ENCODE assay signal across 8 mouse cellular contexts in genomic region chr7:4431548-4431947, GRCm38 (mm10). TPM values are rescaled to one million over a fixed set of nuclear protein-coding genes. Genes with fewer than 3 reads are reported as not detected.
DNase-seq lines count a peak whose midpoint lies in the region; TF ChIP-seq lines count a peak whose summit lies in the region.
"Had no signal": no experiment of that assay in that cellular context is flagged by ENCODE, and none has a peak within 500 bp of the region (broad histone marks: within the 10 kb centered on the region; RNA-seq: fewer than 3 reads in every experiment).

No protein-coding gene starts in this region.

- no peaks in the 10 kb centered on the region for H3K27me3 ChIP-seq in spleen, adult 2 months (ENCODE audit: control insufficient read depth, insufficient read depth, low read length)
- H3K27me3 ChIP-seq: liver, embryonic 15.5 days had no signal

- DNase-seq in 3T3-L1 (ENCODE audit: low read depth, low spot score): peak; percentile 78
- peak; percentile 81 to 83 for DNase-seq in B cell, adult 2 months
- peak; percentile 73 for DNase-seq in adrenal gland, postnatal 25 days
- peak; percentile 75 for DNase-seq in forelimb bud, embryonic 11.5 days (ENCODE audit: low read depth, low spot score)
- DNase-seq in kidney, postnatal 4 days: peak; percentile 89
- DNase-seq in lung, postnatal 10 days: peak; percentile 86
- peak; percentile 49 to 60 for DNase-seq in spleen, adult 2 months (ENCODE audit: low read depth in 1 of 2, low spot score in 2 of 2)

- TF ChIP-seq CTCF in spleen, adult 2 months (IDR thresholded peaks at IDR 0.05; ENCODE audit: extremely low read depth, insufficient read depth, insufficient read length, insufficient replicate concordance): peak; percentile 61; the same call in 1 of the 2 replicates

- WGBS in spleen, adult 2 months: 83% methylated on average over 6 of the region's 6 CpGs

- no peak for TF ChIP-seq POLR2A in spleen, adult 2 months (IDR thresholded peaks at IDR 0.05; ENCODE audit: low read depth, low read length)

- H3K4me3 ChIP-seq in spleen, adult 2 months (ENCODE audit: extremely low read depth, insufficient read depth, insufficient read length): no peak overlapping the region
- H3K4me3 ChIP-seq: liver, embryonic 15.5 days had no signal

- no peak overlapping the region for H3K27ac ChIP-seq in spleen, adult 2 months (ENCODE audit: insufficient read depth, low read length)
- H3K27ac ChIP-seq: liver, embryonic 15.5 days had no signal

- no peaks in the 10 kb centered on the region; the same call in 1 of the 2 replicates for H3K4me1 ChIP-seq in spleen, adult 2 months (ENCODE audit: control insufficient read depth, insufficient read depth, insufficient read length)
- H3K4me1 ChIP-seq: liver, embryonic 15.5 days had no signal

- H3K36me3 ChIP-seq in spleen, adult 2 months (ENCODE audit: control insufficient read depth, insufficient read depth, low read length): peaks cover 5% of the 10 kb centered on the region

RNA-seq across cellular contexts. Expression of gene Rdh13, which starts 13.9 kb away (rescaled TPM):
- total RNA-seq in adrenal gland, postnatal 25 days (2021): 17.3 and 19.0 TPM in 2 replicates
- polyA plus RNA-seq in spleen, adult 2 months (2012; rRNA removed): 6.4 and 7.8 TPM in 2 replicates

RNA-seq across cellular contexts. Expression of gene Eps8l1, which starts 28.9 kb away (rescaled TPM):
- total RNA-seq in adrenal gland, postnatal 25 days (2021): 8.0 and 10.1 TPM in 2 replicates
- polyA plus RNA-seq in spleen, adult 2 months (2012; rRNA removed): 0.12 and 0.18 TPM in 2 replicates

RNA-seq across cellular contexts. Expression of gene Gp6, which starts 34.0 kb away (rescaled TPM):
- not detected in 2 replicates for total RNA-seq in adrenal gland, postnatal 25 days (2021)
- polyA plus RNA-seq in spleen, adult 2 months (2012; rRNA removed): 2.9 and 3.2 TPM in 2 replicates
